19 mouse cellular contexts compared by ENCODE assay signal in the genomic region with DNA sequence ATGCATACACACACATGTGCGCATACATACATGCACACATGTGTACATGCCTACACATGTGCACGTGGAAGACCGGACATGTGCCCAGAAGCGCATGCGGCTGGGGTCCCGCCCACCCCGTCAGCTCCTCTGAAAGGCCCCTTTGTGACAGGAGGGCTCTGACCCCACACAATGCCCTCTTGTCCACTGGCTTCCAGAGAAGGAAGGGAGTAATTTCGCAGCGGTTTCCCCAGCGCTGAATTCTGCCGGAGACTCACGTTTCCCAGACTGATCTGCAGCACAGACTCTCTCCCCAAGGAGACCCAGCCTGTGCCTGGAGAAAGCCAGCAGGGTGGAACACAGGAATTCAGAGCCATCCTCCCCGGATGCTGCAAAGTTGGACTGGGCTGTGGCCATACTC. TPM values are rescaled to one million over a fixed set of nuclear protein-coding genes. Genes with fewer than 3 reads are reported as not detected.
DNase-seq lines count a peak whose midpoint lies in the region; ATAC-seq lines count a peak whose summit lies in the region.
"Had no signal": no experiment of that assay in that cellular context is flagged by ENCODE, and none has a peak within 500 bp of the region (broad histone marks: within the 10 kb centered on the region; RNA-seq: fewer than 3 reads in every experiment).

No protein-coding gene starts in this region.

- H3K9me3 ChIP-seq in hindbrain, embryonic 12.5 days (replicated peaks): no peaks in the 10 kb centered on the region; the same call in 1 of the 2 replicates
- 0 out of 2 replicates have a peak, but pooled peaks cover 4% of the 10 kb centered on the region for H3K9me3 ChIP-seq in hindbrain, embryonic 14.5 days (ENCODE audit: control insufficient read depth, low read length)
- H3K9me3 ChIP-seq in embryonic facial prominence, embryonic 13.5 days: no peaks in the 10 kb centered on the region
- no peaks in the 10 kb centered on the region for H3K9me3 ChIP-seq in midbrain, embryonic 14.5 days (ENCODE audit: control insufficient read depth, low read length)
- H3K9me3 ChIP-seq: heart, embryonic 15.5 days; neural tube, embryonic 13.5 days had no signal

- H3K4me3 ChIP-seq in hindbrain, embryonic 12.5 days: no peak overlapping the region
- H3K4me3 ChIP-seq in hindbrain, embryonic 14.5 days (replicated peaks; ENCODE audit: low read length): no peak overlapping the region
- H3K4me3 ChIP-seq in embryonic facial prominence, embryonic 13.5 days: no peak overlapping the region
- no peak overlapping the region for H3K4me3 ChIP-seq in midbrain, embryonic 14.5 days (replicated peaks; ENCODE audit: low read depth, low read length)
- H3K4me3 ChIP-seq: heart, embryonic 15.5 days; neural tube, embryonic 13.5 days had no signal

- H3K9ac ChIP-seq in hindbrain, embryonic 12.5 days: no peak overlapping the region
- no peak overlapping the region for H3K9ac ChIP-seq in hindbrain, embryonic 14.5 days
- H3K9ac ChIP-seq in embryonic facial prominence, embryonic 13.5 days: peak overlapping the region; percentile 40; the same call in 1 of the 2 replicates
- 0 out of 2 replicates have a peak overlapping the region, but pooled peaks have one; percentile 6 for H3K9ac ChIP-seq in midbrain, embryonic 14.5 days (replicated peaks; ENCODE audit: low read length)
- H3K9ac ChIP-seq: heart, embryonic 15.5 days; lung, embryonic 14.5 days; neural tube, embryonic 13.5 days had no signal

- DNase-seq in hindbrain, embryonic 14.5 days (ENCODE audit: low spot score): no peak
- DNase-seq in embryo, embryonic 10 days (ENCODE audit: low spot score): peak; percentile 72
- no peak for DNase-seq in midbrain, embryonic 14.5 days
- DNase-seq in spleen, postnatal 14 days (ENCODE audit: low spot score in 2 of 2): no peak
- DNase-seq in thymus, postnatal 14 days: no peak
- no peak for DNase-seq in adrenal gland, adult 2 months
- DNase-seq: adrenal gland, postnatal 10 days; cerebellum, postnatal 14 days; heart, adult 11 months; kidney, adult 9 months; lung, embryonic 14.5 days; right cerebral cortex, adult 18-20 months; thymus, adult 18-20 months had no signal

- peaks cover 20% of the 10 kb centered on the region for H3K4me1 ChIP-seq in hindbrain, embryonic 12.5 days
- peaks cover 3% of the 10 kb centered on the region; the same call in 1 of the 2 replicates for H3K4me1 ChIP-seq in hindbrain, embryonic 14.5 days (replicated peaks; ENCODE audit: control insufficient read depth, insufficient read depth, low read length)
- H3K4me1 ChIP-seq in embryonic facial prominence, embryonic 13.5 days: peaks cover 22% of the 10 kb centered on the region
- 0 out of 2 replicates have a peak, but pooled peaks cover 2% of the 10 kb centered on the region for H3K4me1 ChIP-seq in midbrain, embryonic 14.5 days (ENCODE audit: control insufficient read depth, insufficient read depth, low read length)
- H3K4me1 ChIP-seq: heart, embryonic 15.5 days had no signal

- H3K36me3 ChIP-seq in hindbrain, embryonic 12.5 days: no peaks in the 10 kb centered on the region
- no peaks in the 10 kb centered on the region for H3K36me3 ChIP-seq in hindbrain, embryonic 14.5 days (replicated peaks; ENCODE audit: control insufficient read depth, insufficient read depth)
- no peaks in the 10 kb centered on the region for H3K36me3 ChIP-seq in embryonic facial prominence, embryonic 13.5 days
- no peaks in the 10 kb centered on the region for H3K36me3 ChIP-seq in midbrain, embryonic 14.5 days (ENCODE audit: control insufficient read depth, insufficient read depth, low read length)
- H3K36me3 ChIP-seq: heart, embryonic 15.5 days; neural tube, embryonic 13.5 days had no signal

- peaks cover 54% of the 10 kb centered on the region for H3K27me3 ChIP-seq in hindbrain, embryonic 12.5 days
- H3K27me3 ChIP-seq in hindbrain, embryonic 14.5 days (ENCODE audit: control insufficient read depth, insufficient read depth, low read length): peaks cover 6% of the 10 kb centered on the region; the same call in 1 of the 2 replicates
- peaks cover 57% of the 10 kb centered on the region for H3K27me3 ChIP-seq in embryonic facial prominence, embryonic 13.5 days
- H3K27me3 ChIP-seq in midbrain, embryonic 14.5 days (ENCODE audit: control insufficient read depth, insufficient read depth, low read length): peaks cover 7% of the 10 kb centered on the region; the same call in 1 of the 2 replicates

- H3K4me2 ChIP-seq in hindbrain, embryonic 12.5 days (replicated peaks): no peak overlapping the region
- H3K4me2 ChIP-seq in hindbrain, embryonic 14.5 days (replicated peaks): no peak overlapping the region
- H3K4me2 ChIP-seq in embryonic facial prominence, embryonic 13.5 days: no peak overlapping the region
- H3K4me2 ChIP-seq in midbrain, embryonic 14.5 days (ENCODE audit: low read length): no peak overlapping the region
- H3K4me2 ChIP-seq: heart, embryonic 15.5 days; lung, embryonic 14.5 days; neural tube, embryonic 13.5 days had no signal

- 0 out of 2 replicates have a peak overlapping the region, but pooled peaks have one; percentile 31 for H3K27ac ChIP-seq in hindbrain, embryonic 12.5 days
- H3K27ac ChIP-seq in hindbrain, embryonic 14.5 days: no peak overlapping the region
- peak overlapping the region; percentile 41; the same call in 1 of the 2 replicates for H3K27ac ChIP-seq in embryonic facial prominence, embryonic 13.5 days
- H3K27ac ChIP-seq in midbrain, embryonic 14.5 days (replicated peaks; ENCODE audit: low read depth, low read length): no peak overlapping the region
- H3K27ac ChIP-seq: heart, embryonic 15.5 days had no signal

- no peak for ATAC-seq in hindbrain, embryonic 12.5 days (ENCODE audit: low FRiP score)
- no peak for ATAC-seq in hindbrain, embryonic 14.5 days (ENCODE audit: low FRiP score)
- 0 out of 2 replicates have a peak, but pooled peaks have one; percentile 33 for ATAC-seq in embryonic facial prominence, embryonic 13.5 days (ENCODE audit: insufficient number of reproducible peaks, insufficient read depth, low FRiP score, low TSS enrichment, low read depth)
- ATAC-seq in midbrain, embryonic 14.5 days (ENCODE audit: low FRiP score, low TSS enrichment): no peak

- WGBS in hindbrain, embryonic 12.5 days: 28% methylated on average over 13 of the region's 13 CpGs
- WGBS in hindbrain, embryonic 14.5 days: 23% methylated on average over 13 of the region's 13 CpGs
- 21% methylated on average over 13 of the region's 13 CpGs for WGBS in embryonic facial prominence, embryonic 13.5 days
- 24% methylated on average over 13 of the region's 13 CpGs for WGBS in midbrain, embryonic 14.5 days

RNA-seq across cellular contexts. Expression of a gene that starts 20.5 kb away (rescaled TPM):
- polyA plus RNA-seq in hindbrain, embryonic 12.5 days (2016; fragmentation: Nextera tagmentation; extraction: Ambion mirVana): 2.0 and 3.2 TPM in 2 replicates
- polyA plus RNA-seq in hindbrain, embryonic 14.5 days (2014; fragmentation: Nextera tagmentation; extraction: Ambion mirVana): 1.1 and 1.7 TPM in 2 replicates
- polyA plus RNA-seq in embryonic facial prominence, embryonic 13.5 days (2015; fragmentation: Nextera tagmentation; extraction: Ambion mirVana): 10.7 and 15.1 TPM in 2 replicates
- polyA plus RNA-seq in midbrain, embryonic 14.5 days (2014; fragmentation: Nextera tagmentation; extraction: Ambion mirVana): 0.12 and 0.97 TPM in 2 replicates
- total RNA-seq in adrenal gland, adult 2 months (2021): under 1 TPM; 0.52 to 0.73 TPM
- 0.92 and 2.3 TPM in 2 replicates for polyA plus RNA-seq in adrenal gland, adult 2 months (2012; rRNA removed)
- total RNA-seq: megakaryocyte progenitor cell, adult 5-6 weeks had no signal

RNA-seq across cellular contexts. Expression of a gene that starts 44.5 kb away (rescaled TPM):
- polyA plus RNA-seq in hindbrain, embryonic 12.5 days (2016; fragmentation: Nextera tagmentation; extraction: Ambion mirVana): 60.0 and 69.3 TPM in 2 replicates
- polyA plus RNA-seq in hindbrain, embryonic 14.5 days (2014; fragmentation: Nextera tagmentation; extraction: Ambion mirVana): 34.6 and 45.6 TPM in 2 replicates
- 60.5 and 70.5 TPM in 2 replicates for polyA plus RNA-seq in embryonic facial prominence, embryonic 13.5 days (2015; fragmentation: Nextera tagmentation; extraction: Ambion mirVana)
- polyA plus RNA-seq in midbrain, embryonic 14.5 days (2014; fragmentation: Nextera tagmentation; extraction: Ambion mirVana): 50.2 and 52.5 TPM in 2 replicates
- 10 to 100 TPM; 31.8 to 35.6 TPM for total RNA-seq in adrenal gland, adult 2 months (2021)
- 62.7 and 65.6 TPM in 2 replicates for polyA plus RNA-seq in adrenal gland, adult 2 months (2012; rRNA removed)

RNA-seq across cellular contexts. Expression of a gene that starts 52.3 kb away (rescaled TPM):
- polyA plus RNA-seq in hindbrain, embryonic 12.5 days (2016; fragmentation: Nextera tagmentation; extraction: Ambion mirVana): 22.7 and 25.4 TPM in 2 replicates
- 2.9 and 3.1 TPM in 2 replicates for polyA plus RNA-seq in hindbrain, embryonic 14.5 days (2014; fragmentation: Nextera tagmentation; extraction: Ambion mirVana)
- polyA plus RNA-seq in embryonic facial prominence, embryonic 13.5 days (2015; fragmentation: Nextera tagmentation; extraction: Ambion mirVana): 3.2 and 3.3 TPM in 2 replicates
- polyA plus RNA-seq in midbrain, embryonic 14.5 days (2014; fragmentation: Nextera tagmentation; extraction: Ambion mirVana): 1.5 TPM in 1 of 2 replicates, not detected in the other
- total RNA-seq in adrenal gland, adult 2 months (2021): 1 to 10 TPM; 3.3 to 6.3 TPM
- polyA plus RNA-seq in adrenal gland, adult 2 months (2012; rRNA removed): 14.4 and 15.2 TPM in 2 replicates
- total RNA-seq: liver, adult 2 months; megakaryocyte progenitor cell, adult 5-6 weeks had no signal

Comparison
In these comparisons a context has a peak if more than half of its experiments do, and no peak if none do; other contexts are left out.
1. H3K27ac ChIP-seq: peak in hindbrain, embryonic 12.5 days (single experiment) and embryonic facial prominence, embryonic 13.5 days (single experiment); none in hindbrain, embryonic 14.5 days (single experiment) and midbrain, embryonic 14.5 days (single experiment).
2. H3K9ac ChIP-seq: peak in embryonic facial prominence, embryonic 13.5 days (single experiment) and midbrain, embryonic 14.5 days (single experiment); none in hindbrain, embryonic 12.5 days (single experiment) and hindbrain, embryonic 14.5 days (single experiment).